Mouse (Mus musculus) MEL-GATA-1-ER (cell line): ENCODE measurements around the gene Chst2.
A peak's percentile ranks its signal among the peaks of the same experiment; 100 is the strongest.

ENCODE experiments used
- DNase-seq: peaks from one replicate; pipeline ENCODE4 v3.0.0-alpha.2; 2012; ENCODE audit warnings: low read depth; ENCODE audit errors: extremely low read depth

The Chst2 gene

DNA sequence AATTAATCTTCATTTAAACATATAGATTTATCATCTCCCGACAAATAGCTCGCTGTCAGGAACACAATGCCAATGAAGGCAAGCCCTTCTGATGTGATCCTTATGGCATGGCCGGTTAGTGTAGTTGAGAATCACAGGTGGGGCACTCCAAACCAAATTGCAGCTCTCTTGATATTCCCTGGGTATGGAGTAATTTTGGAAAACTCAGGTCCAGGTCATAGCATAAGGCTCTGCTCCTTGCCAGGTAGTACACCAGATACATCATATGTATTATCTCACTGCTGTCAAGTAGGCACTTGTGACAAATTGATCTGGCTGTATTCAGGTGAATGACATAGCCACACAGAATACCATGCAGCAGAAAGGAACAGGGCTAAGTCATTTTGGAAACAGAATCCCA is 40.6 kb downstream of the Chst2 start:
- no peak for DNase-seq

DNA sequence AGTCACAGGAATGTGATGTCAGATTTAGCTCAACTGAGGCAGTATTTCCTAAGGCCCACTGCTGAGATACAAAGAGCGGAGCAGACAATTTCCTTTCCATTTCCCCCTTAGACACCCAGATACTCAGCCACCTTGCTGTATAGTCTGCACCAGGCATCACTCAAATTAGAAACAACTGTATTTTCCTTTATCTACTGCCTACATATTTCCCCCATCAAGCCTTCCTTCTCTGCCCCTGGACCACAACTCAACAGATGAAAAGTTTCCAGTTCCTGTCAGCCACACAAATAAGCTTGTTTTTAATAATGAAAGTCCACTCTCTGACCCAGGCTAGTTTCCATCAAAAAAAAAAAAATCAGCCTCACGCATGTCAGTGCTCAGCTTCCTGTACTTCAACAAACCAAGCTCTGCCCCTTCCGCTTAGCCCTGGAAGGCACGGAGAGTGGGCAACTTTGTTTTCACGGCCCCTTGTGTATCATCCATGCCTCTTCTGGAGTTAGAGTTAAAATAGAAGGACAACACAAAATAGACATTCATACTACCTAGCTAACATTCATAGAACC is 52.6 kb downstream of the Chst2 start:
- DNase-seq, result no peak

DNA sequence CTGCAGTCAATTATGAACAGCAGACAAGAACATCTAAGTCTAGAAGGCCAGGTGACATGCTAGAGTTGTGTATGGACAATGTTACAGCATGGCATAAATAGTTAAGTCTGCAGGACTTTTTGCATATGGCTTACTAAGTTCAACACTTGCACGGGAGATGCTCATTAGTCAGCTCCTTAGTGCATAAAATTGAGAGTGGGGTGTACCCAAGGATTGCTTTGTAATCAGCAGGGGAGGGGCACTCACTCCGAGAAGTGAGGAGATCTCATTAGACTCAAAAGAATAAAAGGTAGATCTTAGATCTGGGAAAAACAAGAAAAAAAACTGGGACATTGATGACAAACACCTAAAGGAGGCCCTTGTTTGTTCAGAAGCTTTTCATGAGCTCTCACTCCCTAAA is 54.6 kb downstream of the Chst2 start:
- no peak for DNase-seq

DNA sequence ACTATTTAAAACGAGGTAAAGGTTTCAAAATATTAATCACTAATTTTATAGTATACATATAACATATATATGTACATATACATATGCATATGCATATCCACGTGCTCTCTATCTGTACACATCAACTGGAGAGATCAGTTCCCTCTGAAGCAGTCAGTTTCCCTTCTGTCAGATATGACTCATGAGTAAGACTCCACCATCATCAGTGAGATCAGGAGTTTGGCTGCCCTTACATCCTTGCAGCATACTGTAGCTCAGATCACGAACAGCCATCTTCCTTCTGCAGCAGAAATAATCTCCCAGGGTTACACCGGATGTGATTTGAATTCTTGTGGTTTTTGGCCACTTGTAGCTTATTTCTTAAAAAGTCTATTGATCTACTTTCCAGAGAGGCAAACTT is 56.0 kb downstream of the Chst2 start:
- DNase-seq, result peak; percentile 17
